Mouse (Mus musculus): Measurements from ENCODE around the gene Cbx1.

DNA sequence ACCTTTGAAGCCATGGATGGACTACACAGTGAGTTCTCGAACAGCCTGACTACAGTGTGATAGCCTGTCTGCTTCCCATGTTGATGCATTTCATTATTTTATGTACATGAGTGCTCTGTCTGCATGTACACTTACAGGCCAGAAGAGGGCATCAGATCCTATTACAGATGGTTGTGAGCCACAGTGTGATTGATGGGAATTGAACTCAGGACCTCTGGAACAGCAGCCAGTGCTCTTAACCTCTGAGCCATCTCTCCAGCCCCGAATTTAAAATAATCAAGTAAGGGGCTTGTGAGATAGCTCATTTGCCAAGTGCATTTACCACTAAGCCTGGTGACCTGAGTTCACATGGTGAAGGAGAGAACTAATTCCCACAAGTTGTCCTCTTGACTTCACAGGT lies 7.5 kb upstream of the Cbx1 start:
- TF ChIP-seq GATA1 (IDR thresholded peaks at IDR 0.05; ENCODE audit: low read length) (no peak), TAL1 (IDR thresholded peaks at IDR 0.05; ENCODE audit: low read length) (no peak)

Data from erythroblast, embryonic 14.5 days (primary cell).